ENCODE assay signal across 22 mouse cellular contexts in the genomic region with DNA sequence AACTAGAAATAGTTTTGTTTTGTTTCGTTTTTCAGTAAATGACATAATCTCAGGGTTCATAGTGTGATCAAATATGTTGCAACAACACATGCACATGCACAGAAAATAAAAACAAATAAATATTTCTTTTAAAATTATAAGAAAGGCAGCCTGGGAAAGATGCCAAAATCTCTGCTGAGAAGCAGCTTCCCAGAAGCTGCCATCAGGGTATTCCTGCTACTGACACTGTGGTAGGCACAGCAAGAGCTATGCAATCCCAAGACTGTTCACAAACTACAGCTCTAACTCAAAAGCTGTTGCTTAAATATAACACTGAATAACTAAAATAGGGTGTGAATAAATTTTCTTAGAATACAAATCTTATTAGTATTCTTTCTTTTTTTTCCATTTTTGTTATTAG.
"Had no signal": no experiment of that assay in that cellular context is flagged by ENCODE, and none has a peak within 500 bp of the region (broad histone marks: within the 10 kb centered on the region; RNA-seq: fewer than 3 reads in every experiment).

No protein-coding gene starts in this region.

- H3K27ac ChIP-seq: limb, embryonic 10.5 days; limb, embryonic 13.5 days; liver, embryonic 12.5 days; liver, embryonic 15.5 days; lung, embryonic 15.5 days; midbrain, embryonic 10.5 days; midbrain, embryonic 13.5 days; neural tube, embryonic 13.5 days; stomach, embryonic 15.5 days had no signal

- ATAC-seq: liver, embryonic 12.5 days; midbrain, embryonic 13.5 days; midbrain, embryonic 16.5 days had no signal

- DNase-seq: kidney, adult 18-20 months; kidney, adult 9 months; kidney, postnatal 14 days; kidney, postnatal 4 days; liver; lung, postnatal 36 days; retina, postnatal 1 day; right cerebral cortex, postnatal 25 days; spleen, adult 18-20 months; thymus, postnatal 25 days had no signal

- H3K4me1 ChIP-seq: limb, embryonic 10.5 days; limb, embryonic 13.5 days; liver, embryonic 12.5 days; liver, embryonic 15.5 days; lung, embryonic 15.5 days; megakaryocyte, embryonic 14.5 days; midbrain, embryonic 10.5 days; midbrain, embryonic 13.5 days; neural tube, embryonic 13.5 days; stomach, embryonic 15.5 days had no signal

- H3K9me3 ChIP-seq: limb, embryonic 10.5 days; limb, embryonic 13.5 days; liver, embryonic 12.5 days; liver, embryonic 15.5 days; lung, embryonic 15.5 days; megakaryocyte, embryonic 14.5 days; midbrain, embryonic 10.5 days; midbrain, embryonic 13.5 days; neural tube, embryonic 13.5 days; stomach, embryonic 15.5 days had no signal

- H3K4me3 ChIP-seq: limb, embryonic 10.5 days; limb, embryonic 13.5 days; liver, embryonic 12.5 days; liver, embryonic 15.5 days; lung, embryonic 15.5 days; megakaryocyte, embryonic 14.5 days; midbrain, embryonic 10.5 days; midbrain, embryonic 13.5 days; myocyte; neural tube, embryonic 13.5 days; stomach, embryonic 15.5 days had no signal

- H3K9ac ChIP-seq: limb, embryonic 13.5 days; liver, embryonic 12.5 days; liver, embryonic 15.5 days; lung, embryonic 15.5 days; midbrain, embryonic 13.5 days; neural tube, embryonic 13.5 days; stomach, embryonic 15.5 days had no signal

- H3K27me3 ChIP-seq: limb, embryonic 13.5 days; liver, embryonic 12.5 days; liver, embryonic 15.5 days; lung, embryonic 15.5 days; megakaryocyte, embryonic 14.5 days; midbrain, embryonic 13.5 days; neural tube, embryonic 13.5 days; stomach, embryonic 15.5 days had no signal

- H3K36me3 ChIP-seq: limb, embryonic 10.5 days; limb, embryonic 13.5 days; liver, embryonic 12.5 days; liver, embryonic 15.5 days; lung, embryonic 15.5 days; midbrain, embryonic 10.5 days; midbrain, embryonic 13.5 days; neural tube, embryonic 13.5 days; stomach, embryonic 15.5 days had no signal

- H3K4me2 ChIP-seq: limb, embryonic 13.5 days; liver, embryonic 12.5 days; liver, embryonic 15.5 days; lung, embryonic 15.5 days; midbrain, embryonic 13.5 days; neural tube, embryonic 13.5 days; stomach, embryonic 15.5 days had no signal
